Mouse (Mus musculus): ENCODE data around the gene Hlf. TPM values are rescaled to one million over a fixed set of nuclear protein-coding genes. Genes with fewer than 3 reads are reported as not detected.

The Hlf gene
- polyA plus RNA-seq, 1 experiment from 2014 or later = 2.0 TPM

DNA sequence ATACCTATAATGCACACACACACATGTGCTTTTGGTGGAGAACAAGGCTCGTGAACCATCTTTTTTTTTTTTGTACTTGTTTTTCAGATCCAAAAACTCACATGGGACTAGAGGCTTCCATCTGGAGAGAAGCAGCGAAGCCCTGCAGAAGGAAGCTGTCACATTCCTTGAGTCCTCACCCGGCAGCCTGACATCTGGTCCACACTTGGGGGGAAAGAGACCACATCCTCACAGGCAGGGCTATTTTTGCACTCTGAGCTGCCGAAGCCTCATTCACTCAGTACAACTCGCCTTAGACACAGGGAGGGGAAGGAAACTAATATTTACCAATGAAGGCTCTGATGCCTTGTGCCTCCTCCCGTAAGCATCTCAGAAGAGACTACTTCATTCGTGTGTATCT, 25.8 kb downstream of the Hlf start:
- H3K27ac ChIP-seq (ENCODE audit: low read depth, low read length) = no peak overlapping the region
- WGBS = 72% methylated on average over 7 of the region's 7 CpGs
- H3K27me3 ChIP-seq (ENCODE audit: control insufficient read depth, insufficient read depth, low read length) = no peaks in the 10 kb centered on the region
- H3K9me3 ChIP-seq (ENCODE audit: control insufficient read depth, low read length) = no peaks in the 10 kb centered on the region
- H3K4me3 ChIP-seq (ENCODE audit: low read depth, low read length) = no peak overlapping the region
- no peaks in the 10 kb centered on the region for H3K36me3 ChIP-seq (ENCODE audit: control insufficient read depth, insufficient read depth, low read length)
- no peak overlapping the region for H3K9ac ChIP-seq (replicated peaks; ENCODE audit: low read depth, low read length)
- ATAC-seq (ENCODE audit: low read depth) = no peak
- H3K4me1 ChIP-seq (ENCODE audit: control insufficient read depth, insufficient read depth, low read length) = peaks cover 6% of the 10 kb centered on the region; the same call in 1 of the 2 replicates
- no peak overlapping the region for H3K4me2 ChIP-seq (ENCODE audit: low read depth, low read length)

GRCm38 (mm10) chr11:90363821-90364497, 26.7 kb downstream of the Hlf start:
- Histone ChIP-seq H3K27ac (ENCODE audit: low read depth, low read length) (no peak overlapping the region), H3K27me3 (ENCODE audit: control insufficient read depth, insufficient read depth, low read length) (no peaks in the 10 kb centered on the region), H3K9ac (replicated peaks; ENCODE audit: low read depth, low read length) (no peak overlapping the region), H3K4me3 (ENCODE audit: low read depth, low read length) (no peak overlapping the region), H3K9me3 (ENCODE audit: control insufficient read depth, low read length) (no peaks in the 10 kb centered on the region), H3K4me2 (ENCODE audit: low read depth, low read length) (no peak overlapping the region), H3K36me3 (ENCODE audit: control insufficient read depth, insufficient read depth, low read length) (no peaks in the 10 kb centered on the region), H3K4me1 (ENCODE audit: control insufficient read depth, insufficient read depth, low read length) (no peaks in the 10 kb centered on the region)
- ATAC-seq (ENCODE audit: low read depth) = no peak
- 88% methylated on average over 10 of the region's 10 CpGs for WGBS

DNA sequence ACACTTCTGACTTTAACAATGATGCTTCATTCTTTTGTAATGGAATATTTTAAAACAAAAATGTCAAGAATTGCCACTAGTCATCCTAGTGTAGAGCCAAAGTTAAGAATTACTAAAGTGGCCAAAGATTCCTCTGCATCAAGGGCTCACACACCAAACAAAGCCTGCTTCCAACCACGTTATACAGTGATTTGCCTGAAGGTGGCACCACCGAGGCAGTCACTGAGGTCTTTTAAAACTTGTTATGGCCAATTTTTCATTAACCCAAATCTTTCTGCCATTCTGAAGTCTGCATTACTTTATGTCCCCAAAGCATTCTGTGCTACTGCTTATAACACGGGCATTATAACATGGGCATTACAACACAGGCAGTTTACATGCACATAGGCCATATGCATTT, 27.3 kb downstream of the Hlf start:
- no peaks in the 10 kb centered on the region for H3K36me3 ChIP-seq (ENCODE audit: control insufficient read depth, insufficient read depth, low read length)
- H3K4me1 ChIP-seq (ENCODE audit: control insufficient read depth, insufficient read depth, low read length) = no peaks in the 10 kb centered on the region
- no peak for ATAC-seq (ENCODE audit: low read depth)
- no peak overlapping the region for H3K4me2 ChIP-seq (ENCODE audit: low read depth, low read length)
- H3K4me3 ChIP-seq (ENCODE audit: low read depth, low read length) = no peak overlapping the region
- H3K9me3 ChIP-seq (ENCODE audit: control insufficient read depth, low read length) = no peaks in the 10 kb centered on the region
- H3K27ac ChIP-seq (ENCODE audit: low read depth, low read length) = no peak overlapping the region
- H3K27me3 ChIP-seq (ENCODE audit: control insufficient read depth, insufficient read depth, low read length) = no peaks in the 10 kb centered on the region
- 52% methylated on average over 3 of the region's 3 CpGs for WGBS
- H3K9ac ChIP-seq (replicated peaks; ENCODE audit: low read depth, low read length) = no peak overlapping the region

GRCm38 (mm10) chr11:90360536-90360935, 30.2 kb downstream of the Hlf start:
- Histone ChIP-seq H3K27me3 (ENCODE audit: control insufficient read depth, insufficient read depth, low read length) (no peaks in the 10 kb centered on the region), H3K36me3 (ENCODE audit: control insufficient read depth, insufficient read depth, low read length) (no peaks in the 10 kb centered on the region), H3K9me3 (ENCODE audit: control insufficient read depth, low read length) (no peaks in the 10 kb centered on the region), H3K4me2 (ENCODE audit: low read depth, low read length) (no peak overlapping the region), H3K4me3 (ENCODE audit: low read depth, low read length) (no peak overlapping the region), H3K9ac (replicated peaks; ENCODE audit: low read depth, low read length) (no peak overlapping the region), H3K27ac (ENCODE audit: low read depth, low read length) (no peak overlapping the region), H3K4me1 (ENCODE audit: control insufficient read depth, insufficient read depth, low read length) (peaks cover 11% of the 10 kb centered on the region)
- 93% methylated on average over 5 of the region's 5 CpGs for WGBS
- ATAC-seq (ENCODE audit: low read depth) = no peak

GRCm38 (mm10) chr11:90358063-90358462, 32.6 kb downstream of the Hlf start:
- Histone ChIP-seq H3K4me1 (ENCODE audit: control insufficient read depth, insufficient read depth, low read length) (peaks cover 15% of the 10 kb centered on the region), H3K4me3 (ENCODE audit: low read depth, low read length) (no peak overlapping the region), H3K27me3 (ENCODE audit: control insufficient read depth, insufficient read depth, low read length) (no peaks in the 10 kb centered on the region), H3K36me3 (ENCODE audit: control insufficient read depth, insufficient read depth, low read length) (no peaks in the 10 kb centered on the region), H3K9me3 (ENCODE audit: control insufficient read depth, low read length) (no peaks in the 10 kb centered on the region), H3K4me2 (ENCODE audit: low read depth, low read length) (no peak overlapping the region), H3K9ac (replicated peaks; ENCODE audit: low read depth, low read length) (no peak overlapping the region), H3K27ac (ENCODE audit: low read depth, low read length) (no peak overlapping the region)
- 72% methylated on average over 8 of the region's 8 CpGs for WGBS
- ATAC-seq (ENCODE audit: low read depth) = no peak

DNA sequence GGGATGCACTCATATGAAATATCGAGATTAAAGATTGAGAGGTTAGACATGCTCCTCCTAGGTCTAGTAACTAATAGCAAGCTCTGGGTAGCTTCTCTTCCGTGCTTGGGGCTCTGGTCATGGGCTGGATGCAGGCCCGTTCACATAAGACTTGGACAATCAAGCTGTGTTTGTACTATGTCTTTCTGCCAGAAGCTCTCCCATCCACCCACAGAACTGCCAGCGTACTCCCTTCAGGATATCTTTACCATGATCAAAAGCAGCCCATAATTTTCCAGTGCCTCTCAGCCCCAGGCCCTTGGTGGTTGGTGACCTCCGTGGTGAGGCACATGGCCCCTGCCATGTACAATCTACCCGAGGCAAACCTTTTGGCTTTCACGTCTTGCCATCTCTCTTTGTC, 33.3 kb downstream of the Hlf start:
- ATAC-seq (ENCODE audit: low read depth) = no peak
- H3K9ac ChIP-seq (replicated peaks; ENCODE audit: low read depth, low read length) = no peak overlapping the region
- 92% methylated on average over 7 of the region's 7 CpGs for WGBS
- no peaks in the 10 kb centered on the region for H3K9me3 ChIP-seq (ENCODE audit: control insufficient read depth, low read length)
- no peaks in the 10 kb centered on the region for H3K27me3 ChIP-seq (ENCODE audit: control insufficient read depth, insufficient read depth, low read length)
- H3K4me1 ChIP-seq (ENCODE audit: control insufficient read depth, insufficient read depth, low read length) = peaks cover 15% of the 10 kb centered on the region
- no peaks in the 10 kb centered on the region for H3K36me3 ChIP-seq (ENCODE audit: control insufficient read depth, insufficient read depth, low read length)
- no peak overlapping the region for H3K27ac ChIP-seq (ENCODE audit: low read depth, low read length)
- no peak overlapping the region for H3K4me2 ChIP-seq (ENCODE audit: low read depth, low read length)
- no peak overlapping the region for H3K4me3 ChIP-seq (ENCODE audit: low read depth, low read length)

DNA sequence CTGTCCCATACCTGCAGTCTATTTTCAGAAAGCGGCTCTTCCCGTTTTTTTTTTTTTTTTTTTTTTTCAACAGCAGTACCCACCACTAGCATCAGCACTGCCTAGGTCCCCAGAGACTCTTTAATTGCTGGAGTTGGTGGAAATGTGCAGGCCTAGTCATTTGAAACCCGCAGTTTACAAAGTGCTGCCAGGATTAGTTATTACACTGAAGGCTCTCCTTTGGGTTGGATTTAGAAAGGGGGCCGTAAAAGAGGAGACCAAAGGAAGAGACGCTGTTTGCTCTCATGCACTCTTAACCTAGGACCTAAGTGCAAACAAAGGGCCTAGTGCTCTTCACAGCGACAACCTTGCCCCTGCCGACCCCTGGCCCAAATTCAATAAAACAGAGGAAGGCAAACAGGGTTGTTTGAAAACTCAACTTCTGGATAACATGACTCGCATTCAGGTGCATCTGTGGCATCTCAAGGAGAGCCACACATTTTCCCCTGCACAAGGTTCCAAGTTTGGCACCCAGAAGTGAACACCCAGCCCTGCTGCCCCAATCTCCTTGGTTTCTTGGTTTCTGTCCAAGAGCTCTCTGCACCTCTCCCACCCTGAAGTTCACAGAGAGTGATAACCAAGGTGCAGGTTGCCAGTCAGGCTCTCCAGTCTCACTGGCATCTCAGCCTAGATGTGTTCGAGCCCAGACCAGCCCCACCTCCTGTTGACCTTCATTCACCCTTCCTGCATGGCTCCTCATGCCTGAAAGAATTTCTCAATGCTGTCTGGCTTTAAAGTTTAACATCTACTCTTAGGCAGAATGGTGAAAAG, 34.0 kb downstream of the Hlf start:
- no peak overlapping the region for H3K27ac ChIP-seq (ENCODE audit: low read depth, low read length)
- no peaks in the 10 kb centered on the region for H3K36me3 ChIP-seq (ENCODE audit: control insufficient read depth, insufficient read depth, low read length)
- H3K27me3 ChIP-seq (ENCODE audit: control insufficient read depth, insufficient read depth, low read length) = no peaks in the 10 kb centered on the region
- no peak overlapping the region for H3K9ac ChIP-seq (replicated peaks; ENCODE audit: low read depth, low read length)
- no peaks in the 10 kb centered on the region for H3K9me3 ChIP-seq (ENCODE audit: control insufficient read depth, low read length)
- ATAC-seq (ENCODE audit: low read depth) = no peak; the same call in 1 of the 2 replicates
- peaks cover 15% of the 10 kb centered on the region for H3K4me1 ChIP-seq (ENCODE audit: control insufficient read depth, insufficient read depth, low read length)
- no peak overlapping the region for H3K4me3 ChIP-seq (ENCODE audit: low read depth, low read length)
- no peak overlapping the region; the same call in 1 of the 2 replicates for H3K4me2 ChIP-seq (ENCODE audit: low read depth, low read length)
- 15% methylated on average over 9 of the region's 9 CpGs for whole genome bisulfite sequencing

DNA sequence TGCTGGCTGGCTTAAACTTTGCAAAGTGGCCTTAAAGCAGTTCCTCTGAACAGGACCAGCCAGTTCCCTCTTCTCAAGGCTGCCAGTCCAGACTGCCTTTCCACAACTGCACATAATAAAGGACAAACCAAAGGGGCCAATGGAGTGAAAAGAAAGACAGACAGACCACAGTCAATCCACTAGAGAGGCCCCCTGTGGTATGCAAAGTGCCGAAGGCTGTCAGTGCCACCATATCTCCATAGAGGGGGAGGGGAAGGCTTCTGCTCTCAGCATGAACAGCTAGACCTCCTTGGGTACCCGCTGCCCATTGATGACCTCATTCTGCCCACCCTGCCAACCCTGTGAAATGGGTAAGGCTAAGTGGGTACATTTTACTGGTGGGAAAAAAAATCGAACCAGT, 34.7 kb downstream of the Hlf start:
- H3K4me3 ChIP-seq (ENCODE audit: low read depth, low read length) = no peak overlapping the region
- H3K36me3 ChIP-seq (ENCODE audit: control insufficient read depth, insufficient read depth, low read length) = no peaks in the 10 kb centered on the region
- no peak overlapping the region; the same call in 1 of the 2 replicates for H3K4me2 ChIP-seq (ENCODE audit: low read depth, low read length)
- no peak overlapping the region for H3K27ac ChIP-seq (ENCODE audit: low read depth, low read length)
- 21% methylated on average over 3 of the region's 3 CpGs for WGBS
- no peak; the same call in 1 of the 2 replicates for ATAC-seq (ENCODE audit: low read depth)
- no peak overlapping the region for H3K9ac ChIP-seq (replicated peaks; ENCODE audit: low read depth, low read length)
- H3K4me1 ChIP-seq (ENCODE audit: control insufficient read depth, insufficient read depth, low read length) = peaks cover 15% of the 10 kb centered on the region
- no peaks in the 10 kb centered on the region for H3K27me3 ChIP-seq (ENCODE audit: control insufficient read depth, insufficient read depth, low read length)
- no peaks in the 10 kb centered on the region for H3K9me3 ChIP-seq (ENCODE audit: control insufficient read depth, low read length)

DNA sequence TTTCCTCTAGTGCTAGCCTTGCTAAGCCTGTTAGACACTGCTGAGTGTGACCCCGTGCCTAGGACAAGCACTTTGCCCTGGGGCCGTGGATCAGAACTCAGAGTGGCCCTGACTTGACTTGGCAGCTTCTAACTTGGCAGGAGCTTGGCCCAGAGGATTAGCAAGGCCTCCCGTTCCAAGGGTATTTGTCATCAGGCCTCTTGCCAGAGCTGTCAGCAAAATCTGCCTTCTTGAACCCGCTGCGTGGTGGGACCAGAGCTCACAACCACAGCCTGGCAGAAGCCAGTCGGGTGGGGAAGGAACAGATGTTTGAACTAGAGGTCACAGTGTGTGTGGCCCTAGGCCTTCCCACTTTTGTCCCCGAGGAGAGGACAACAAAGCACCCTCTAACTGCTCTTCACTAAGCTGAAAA, 35.4 kb downstream of the Hlf start:
- no peak overlapping the region for H3K4me3 ChIP-seq (ENCODE audit: low read depth, low read length)
- no peak overlapping the region for H3K4me2 ChIP-seq (ENCODE audit: low read depth, low read length)
- no peaks in the 10 kb centered on the region for H3K36me3 ChIP-seq (ENCODE audit: control insufficient read depth, insufficient read depth, low read length)
- WGBS = 53% methylated on average over 7 of the region's 7 CpGs
- no peaks in the 10 kb centered on the region for H3K27me3 ChIP-seq (ENCODE audit: control insufficient read depth, insufficient read depth, low read length)
- H3K9ac ChIP-seq (replicated peaks; ENCODE audit: low read depth, low read length) = no peak overlapping the region
- H3K27ac ChIP-seq (ENCODE audit: low read depth, low read length) = no peak overlapping the region
- H3K4me1 ChIP-seq (ENCODE audit: control insufficient read depth, insufficient read depth, low read length) = peaks cover 15% of the 10 kb centered on the region
- H3K9me3 ChIP-seq (ENCODE audit: control insufficient read depth, low read length) = no peaks in the 10 kb centered on the region
- no peak for ATAC-seq (ENCODE audit: low read depth)
